ENCODE assay signal across 9 mouse cellular contexts in genomic region chr5:136755696-136756095, GRCm38 (mm10).
DNase-seq lines count a peak whose midpoint lies in the region; ATAC-seq and TF ChIP-seq lines count a peak whose summit lies in the region.
"Had no signal": no experiment of that assay in that cellular context is flagged by ENCODE, and none has a peak within 500 bp of the region (broad histone marks: within the 10 kb centered on the region; RNA-seq: fewer than 3 reads in every experiment).

No protein-coding gene starts in this region.

- H3K9ac ChIP-seq in lung, embryonic 14.5 days: no peak overlapping the region
- H3K9ac ChIP-seq: limb, embryonic 12.5 days had no signal

- no peak overlapping the region for H3K4me3 ChIP-seq in embryonic facial prominence, embryonic 10.5 days
- no peak overlapping the region for H3K4me3 ChIP-seq in lung, embryonic 14.5 days (ENCODE audit: low read depth, low read length)
- no peak overlapping the region for H3K4me3 ChIP-seq in small intestine, adult 2 months (ENCODE audit: low read depth, low read length)
- H3K4me3 ChIP-seq: limb, embryonic 12.5 days had no signal

- H3K4me1 ChIP-seq in embryonic facial prominence, embryonic 10.5 days: no peaks in the 10 kb centered on the region
- H3K4me1 ChIP-seq in lung, embryonic 14.5 days (ENCODE audit: insufficient read depth): no peaks in the 10 kb centered on the region
- 0 out of 2 replicates have a peak, but pooled peaks cover 3% of the 10 kb centered on the region for H3K4me1 ChIP-seq in small intestine, adult 2 months (ENCODE audit: control insufficient read depth, insufficient read depth, insufficient read length, low read length)
- H3K4me1 ChIP-seq: limb, embryonic 12.5 days had no signal

- no peaks in the 10 kb centered on the region for H3K27me3 ChIP-seq in embryonic facial prominence, embryonic 10.5 days (replicated peaks; ENCODE audit: low read depth, poor library complexity, severe bottlenecking)
- no peaks in the 10 kb centered on the region for H3K27me3 ChIP-seq in lung, embryonic 14.5 days (ENCODE audit: insufficient read depth, low read length)
- H3K27me3 ChIP-seq in small intestine, adult 2 months (ENCODE audit: control insufficient read depth, insufficient read depth, low read length): no peaks in the 10 kb centered on the region
- H3K27me3 ChIP-seq: limb, embryonic 12.5 days had no signal

- TF ChIP-seq CTCF in lung, embryonic 14.5 days (IDR thresholded peaks at IDR 0.05; ENCODE audit: low read depth): peak; percentile 92
- peak; percentile 93 for TF ChIP-seq CTCF in small intestine, adult 2 months (IDR thresholded peaks at IDR 0.05; ENCODE audit: extremely low read depth, insufficient read length, insufficient replicate concordance, low read depth, low read length)

- no peak for TF ChIP-seq POLR2A in small intestine, adult 2 months (IDR thresholded peaks at IDR 0.05; ENCODE audit: low read depth, low read length)

- peaks cover 83% of the 10 kb centered on the region for H3K36me3 ChIP-seq in embryonic facial prominence, embryonic 10.5 days (replicated peaks)
- H3K36me3 ChIP-seq in lung, embryonic 14.5 days (ENCODE audit: insufficient read depth): no peaks in the 10 kb centered on the region
- no peaks in the 10 kb centered on the region for H3K36me3 ChIP-seq in small intestine, adult 2 months (ENCODE audit: control insufficient read depth, insufficient read depth, low read length)

- ATAC-seq in CD4-positive, CD25-positive, alpha-beta regulatory T cell, adult 4 months: no peak
- no peak for ATAC-seq in lung, embryonic 14.5 days (ENCODE audit: insufficient read depth)

- no peak overlapping the region for H3K27ac ChIP-seq in embryonic facial prominence, embryonic 10.5 days (replicated peaks)
- no peak overlapping the region for H3K27ac ChIP-seq in lung, embryonic 14.5 days (ENCODE audit: low read depth)
- H3K27ac ChIP-seq in small intestine, adult 2 months (ENCODE audit: insufficient read depth, low read depth, low read length): no peak overlapping the region
- H3K27ac ChIP-seq: limb, embryonic 12.5 days had no signal

- peaks cover 8% of the 10 kb centered on the region; the same call in 1 of the 2 replicates for H3K9me3 ChIP-seq in embryonic facial prominence, embryonic 10.5 days
- no peaks in the 10 kb centered on the region for H3K9me3 ChIP-seq in lung, embryonic 14.5 days (ENCODE audit: low read depth, low read length)

- H3K4me2 ChIP-seq in lung, embryonic 14.5 days: no peak overlapping the region
- H3K4me2 ChIP-seq: limb, embryonic 12.5 days had no signal

- 7% methylated on average over 3 of the region's 3 CpGs for WGBS in embryonic facial prominence, embryonic 10.5 days
- WGBS in lung, embryonic 14.5 days: 2% methylated on average over 3 of the region's 3 CpGs
- WGBS in small intestine, adult 2 months: under 1% methylated on average over 3 of the region's 3 CpGs

- peak; percentile 63 for DNase-seq in CD4-positive, CD25-positive, alpha-beta regulatory T cell, adult 2 months (ENCODE audit: low read depth, low spot score)
- DNase-seq in urinary bladder, adult 2 months (ENCODE audit: low spot score): peak; percentile 43
- DNase-seq in urinary bladder, postnatal 4 days (ENCODE audit: low spot score in 2 of 2): no peak
- peak; percentile 76 for DNase-seq in embryonic facial prominence, embryonic 10.5 days (ENCODE audit: low spot score)
- peak; percentile 38 to 75 for DNase-seq in kidney, postnatal 25 days
- peak; percentile 86 for DNase-seq in lung, embryonic 14.5 days

Comparison
In these comparisons a context has a peak if more than half of its experiments do, and no peak if none do; other contexts are left out.
1. DNase-seq: peak in CD4-positive, CD25-positive, alpha-beta regulatory T cell, adult 2 months (single experiment), urinary bladder, adult 2 months (single experiment), embryonic facial prominence, embryonic 10.5 days (single experiment), kidney, postnatal 25 days (2 of 2) and lung, embryonic 14.5 days (single experiment); none in urinary bladder, postnatal 4 days (0 of 2).